Mouse (Mus musculus) spleen, adult 2 months (tissue): Measurements from ENCODE around the gene Slc7a5.

Source experiments
- CTCF ChIP-seq: fragments of 200-500 bp; IDR thresholded peaks from 2 replicates; pipeline ENCODE4 v1.5.1; 2011; ENCODE audit warnings: mild to moderate bottlenecking, inconsistent platforms; ENCODE audit not compliant: insufficient read depth, insufficient read length, insufficient replicate concordance; ENCODE audit errors: extremely low read depth
- POLR2A ChIP-seq: fragments of 200-500 bp; IDR thresholded peaks from 2 replicates; pipeline ENCODE4 v1.6.1; 2011; ENCODE audit warnings: low read depth, low read length, inconsistent platforms

- TF ChIP-seq CTCF (no peak), POLR2A (no peak)
These were observed 31.2 kb upstream of the Slc7a5 start for GRCm38 (mm10) chr8:121938732-121939131.
